ENCODE assay signal across 22 mouse cellular contexts in genomic region chr19:44045847-44046246, GRCm38 (mm10). TPM values are rescaled to one million over a fixed set of nuclear protein-coding genes. Genes with fewer than 3 reads are reported as not detected.
"Had no signal": no experiment of that assay in that cellular context is flagged by ENCODE, and none has a peak within 500 bp of the region (broad histone marks: within the 10 kb centered on the region; RNA-seq: fewer than 3 reads in every experiment).

No protein-coding gene starts in this region.

- DNase-seq: kidney, adult 8-10 months; kidney, postnatal 10 days; kidney, postnatal 36 days; layer of hippocampus, adult 9-11 months; layer of hippocampus, postnatal 36 days; liver, embryonic 13.5 days; lung, adult 2 months; lung, postnatal 14 days; lung, postnatal 4 days; right cerebral cortex, adult 18-20 months; right cerebral cortex, postnatal 14 days; right cerebral cortex, postnatal 4 days; thymus, postnatal 36 days had no signal

- H3K4me2 ChIP-seq: kidney, embryonic 15.5 days; liver, embryonic 13.5 days; midbrain, embryonic 12.5 days; midbrain, embryonic 15.5 days; neural tube, embryonic 12.5 days; neural tube, embryonic 15.5 days; stomach, embryonic 15.5 days had no signal

- ATAC-seq: midbrain, embryonic 15.5 days had no signal

- H3K27me3 ChIP-seq: kidney, embryonic 15.5 days; liver, embryonic 13.5 days; midbrain, embryonic 12.5 days; midbrain, embryonic 15.5 days; neural tube, embryonic 12.5 days; neural tube, embryonic 15.5 days; stomach, embryonic 15.5 days had no signal

- H3K4me3 ChIP-seq: kidney, embryonic 15.5 days; left cerebral cortex, adult 2 months; liver, embryonic 13.5 days; midbrain, embryonic 12.5 days; midbrain, embryonic 15.5 days; neural tube, embryonic 12.5 days; neural tube, embryonic 15.5 days; stomach, embryonic 15.5 days had no signal

- H3K27ac ChIP-seq: kidney, embryonic 15.5 days; left cerebral cortex, adult 2 months; liver, embryonic 13.5 days; midbrain, embryonic 12.5 days; midbrain, embryonic 15.5 days; neural tube, embryonic 12.5 days; neural tube, embryonic 15.5 days; stomach, embryonic 15.5 days had no signal

- H3K9me3 ChIP-seq: kidney, embryonic 15.5 days; liver, embryonic 13.5 days; midbrain, embryonic 12.5 days; midbrain, embryonic 15.5 days; neural tube, embryonic 12.5 days; neural tube, embryonic 15.5 days; stomach, embryonic 15.5 days had no signal

- H3K4me1 ChIP-seq: kidney, embryonic 15.5 days; liver, embryonic 13.5 days; midbrain, embryonic 12.5 days; midbrain, embryonic 15.5 days; neural tube, embryonic 12.5 days; neural tube, embryonic 15.5 days; stomach, embryonic 15.5 days had no signal

- H3K9ac ChIP-seq: kidney, embryonic 15.5 days; liver, embryonic 13.5 days; midbrain, embryonic 12.5 days; midbrain, embryonic 15.5 days; neural tube, embryonic 12.5 days; neural tube, embryonic 15.5 days; stomach, embryonic 15.5 days had no signal

RNA-seq across cellular contexts. Expression of gene Cyp2c23, which starts 16.8 kb away (rescaled TPM):
- total RNA-seq: layer of hippocampus, postnatal 36 days; megakaryocyte, adult 5-6 weeks had no signal
- polyA plus RNA-seq: midbrain, embryonic 12.5 days; midbrain, embryonic 15.5 days; neural tube, embryonic 12.5 days; neural tube, embryonic 15.5 days had no signal

RNA-seq across cellular contexts. Expression of gene Cpn1, which starts 59.5 kb away (rescaled TPM):
- polyA plus RNA-seq: limb, embryonic 11.5 days had no signal
